Mouse (Mus musculus) frontal cortex, postnatal 10 days (tissue): Measurements from ENCODE around the gene Trpm8.

Source experiments
- DNase-seq, 2 experiments: peaks; one replicate each; pipeline ENCODE4 v3.0.0; 2022; ENCODE audit warnings: low spot score in 2 of 2, mixed read lengths in 1 of 2

The Trpm8 gene

GRCm38 (mm10) chr1:88277098-88277817 lies at the start of gene Trpm8, which contains the start of gene Hjurp:
Gene Trpm8, plus strand, starts transcription at chr1:88277661.
Gene Hjurp, minus strand, starts transcription at chr1:88277633.
- peak; percentile 100 for DNase-seq

DNA sequence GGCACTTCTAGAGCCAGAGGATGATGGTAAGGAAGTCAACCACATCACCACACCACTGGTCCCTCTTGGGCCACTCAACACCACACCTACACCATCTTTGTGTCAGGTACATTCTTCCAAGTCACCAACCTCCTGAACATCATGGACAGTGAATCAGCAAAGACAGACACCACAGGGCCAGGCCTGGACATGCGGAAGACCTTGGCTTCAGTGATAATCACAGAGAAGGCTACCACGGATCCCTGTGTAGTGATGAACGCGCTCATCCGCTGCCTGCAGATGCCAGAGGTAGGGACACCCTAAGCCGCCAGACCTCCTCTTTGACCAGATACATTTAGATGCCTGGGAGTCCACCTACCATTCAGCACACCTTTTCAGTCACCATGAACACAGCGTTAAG lies 49.3 kb upstream of the Trpm8 start:
- peak in 1 of 2 experiments; percentile 7 for DNase-seq

DNA sequence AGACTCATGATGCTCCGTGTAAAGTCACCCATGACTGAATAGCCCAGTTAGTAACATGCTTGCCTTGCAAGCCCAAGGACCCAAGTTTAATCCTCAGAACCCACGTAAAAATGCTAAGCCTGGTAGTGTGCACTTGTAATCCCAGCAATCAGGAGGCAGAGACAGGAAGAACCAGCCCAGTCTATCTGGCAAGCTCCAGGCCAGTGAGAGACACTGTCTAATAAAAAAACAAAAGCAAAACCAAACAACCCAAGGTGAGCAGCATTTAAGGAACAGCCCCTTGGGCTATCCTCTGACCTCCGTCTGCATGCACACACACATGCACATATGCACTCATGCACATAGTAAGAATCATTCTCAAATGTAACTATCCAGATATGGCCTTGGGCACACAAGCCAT lies 47.9 kb upstream of the Trpm8 start:
- DNase-seq, result no peak

DNA sequence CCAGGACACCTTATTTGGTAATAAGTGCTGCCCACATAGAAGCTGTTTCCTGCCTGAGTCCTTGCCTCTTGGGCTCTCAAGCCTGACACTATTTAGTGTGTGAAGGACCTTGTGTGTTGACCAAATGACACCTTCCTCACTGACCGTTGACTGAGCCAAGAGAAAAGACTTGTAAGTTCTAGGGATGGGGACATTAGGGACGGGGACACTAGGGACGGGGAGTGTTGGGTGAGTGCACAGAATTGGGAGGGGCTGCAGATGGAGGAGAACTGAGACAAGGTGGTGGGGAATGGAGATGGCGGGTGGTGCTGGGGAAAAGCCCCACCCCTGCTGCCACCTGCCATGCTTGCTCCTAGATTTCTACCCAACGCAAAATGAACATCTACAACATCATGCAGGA lies 47.5 kb upstream of the Trpm8 start:
- no peak for DNase-seq

- DNase-seq, result no peak
These were observed 47.0 kb upstream of the Trpm8 start for GRCm38 (mm10) chr1:88230421-88230820.

GRCm38 (mm10) chr1:88230981-88231802 lies 46.3 kb upstream of the Trpm8 start:
- no peak for DNase-seq

DNA sequence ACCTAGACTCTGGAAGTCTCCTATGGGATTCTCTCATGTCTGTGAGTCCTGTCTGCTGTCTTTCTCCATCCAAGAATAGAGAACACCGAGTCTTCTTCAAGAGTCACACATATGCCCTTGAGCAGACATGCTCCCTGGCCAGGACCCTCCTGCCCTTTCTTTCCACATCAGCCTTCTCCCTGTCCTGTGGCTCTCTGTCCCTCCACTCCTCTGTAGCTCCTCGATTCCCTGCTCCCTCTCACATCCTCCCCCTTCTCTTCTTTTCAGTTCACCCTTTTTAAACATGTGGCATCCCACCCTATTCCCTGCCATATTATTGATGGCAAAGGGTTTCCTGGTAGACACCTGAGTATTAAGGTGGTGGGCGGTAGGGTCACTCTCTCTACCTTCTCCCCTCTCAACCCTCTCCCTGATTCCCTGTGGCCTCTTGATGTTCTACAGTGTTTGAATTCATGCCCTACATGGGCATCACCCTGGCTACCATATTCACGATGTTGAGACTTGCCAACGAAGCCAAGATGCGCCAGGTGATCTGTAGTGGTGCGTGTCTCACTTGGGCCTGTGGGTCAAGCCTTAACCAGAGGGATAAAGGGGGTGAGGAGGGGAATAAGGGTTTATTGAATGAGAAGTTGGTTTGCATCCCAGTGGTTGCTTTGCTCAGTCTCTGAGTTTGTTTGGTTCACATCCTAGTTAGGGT lies 45.5 kb upstream of the Trpm8 start:
- no peak for DNase-seq

- no peak for DNase-seq
These were observed 44.6 kb upstream of the Trpm8 start for GRCm38 (mm10) chr1:88232664-88233380.

- DNase-seq, result no peak
These were observed 43.8 kb upstream of the Trpm8 start for GRCm38 (mm10) chr1:88233421-88234247.

DNA sequence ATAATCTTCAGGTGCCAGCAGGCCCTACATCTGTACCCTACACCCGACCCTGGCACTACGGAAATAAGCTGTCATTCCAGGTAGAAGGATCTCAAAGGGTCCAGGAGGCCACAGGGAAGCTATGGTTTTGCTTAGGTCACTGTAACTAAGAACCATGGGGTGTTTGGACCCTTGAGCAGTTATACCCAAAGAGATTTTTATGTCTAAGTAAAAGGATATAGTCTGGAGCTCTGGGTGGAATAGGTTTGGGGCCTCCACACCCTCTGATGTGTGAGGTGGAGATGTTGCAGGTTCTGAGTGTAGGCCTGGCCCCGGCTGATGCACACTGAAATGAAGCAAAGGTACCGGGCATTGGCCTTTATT lies 43.2 kb upstream of the Trpm8 start:
- no peak for DNase-seq

DNA sequence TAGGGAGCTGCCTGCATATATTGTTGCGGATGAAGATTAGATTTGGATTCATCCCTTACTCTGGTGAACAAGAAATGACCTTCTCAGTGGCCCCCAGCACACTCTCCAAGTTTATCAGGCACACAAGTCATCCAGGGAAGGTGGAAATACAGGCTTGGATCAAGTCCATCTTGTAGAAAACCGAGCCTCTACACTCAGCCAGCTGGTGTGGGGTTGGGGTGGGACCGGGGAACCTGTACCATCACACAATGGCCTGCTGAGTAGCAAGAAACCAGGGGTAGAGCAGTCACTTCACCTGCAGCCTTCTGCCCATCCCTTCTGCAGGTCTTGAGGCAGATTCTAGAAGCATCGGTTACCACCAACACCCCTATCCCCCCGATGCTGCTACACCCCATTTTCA lies 42.8 kb upstream of the Trpm8 start:
- no peak for DNase-seq

DNA sequence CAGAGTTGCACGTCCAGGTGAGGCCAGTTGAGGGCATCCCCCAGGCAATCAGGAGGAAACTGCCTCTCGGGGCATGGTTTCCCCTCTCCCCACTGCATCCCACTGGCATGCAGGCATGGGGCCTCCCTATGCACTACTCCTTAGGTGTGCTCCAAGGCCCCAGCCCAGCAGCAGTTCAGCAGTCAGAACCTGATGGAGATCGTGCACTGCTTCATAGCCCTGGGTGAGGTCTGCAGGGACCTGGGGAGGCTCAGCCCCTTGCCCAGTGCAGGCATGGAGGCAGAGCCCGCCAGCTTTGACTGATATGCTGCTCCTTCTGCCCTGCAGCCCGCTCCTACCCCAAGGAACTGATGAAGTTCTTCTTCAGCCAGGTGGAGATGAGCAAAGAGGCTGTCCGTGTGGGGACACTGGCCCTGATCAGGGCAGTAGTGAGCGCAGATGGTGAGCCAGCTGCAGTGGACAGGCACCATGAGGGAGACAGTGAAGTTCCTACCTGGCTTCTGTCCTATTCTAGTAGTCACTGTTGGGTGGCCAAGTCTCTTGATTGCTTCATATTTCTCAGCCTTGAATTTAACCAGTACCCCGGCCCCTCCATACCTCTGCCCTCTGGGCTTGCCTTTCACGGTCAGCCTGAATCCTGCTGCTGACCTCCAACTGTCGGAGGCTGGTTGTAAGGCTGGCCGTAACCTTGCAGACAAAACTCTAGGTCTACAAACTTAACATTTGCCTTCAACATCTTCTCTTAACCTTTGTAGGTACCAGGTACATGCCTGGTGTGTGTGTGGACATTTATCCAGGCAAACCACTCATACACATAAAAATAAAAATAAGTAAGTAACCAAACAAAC lies 42.2 kb upstream of the Trpm8 start:
- DNase-seq, result no peak

DNA sequence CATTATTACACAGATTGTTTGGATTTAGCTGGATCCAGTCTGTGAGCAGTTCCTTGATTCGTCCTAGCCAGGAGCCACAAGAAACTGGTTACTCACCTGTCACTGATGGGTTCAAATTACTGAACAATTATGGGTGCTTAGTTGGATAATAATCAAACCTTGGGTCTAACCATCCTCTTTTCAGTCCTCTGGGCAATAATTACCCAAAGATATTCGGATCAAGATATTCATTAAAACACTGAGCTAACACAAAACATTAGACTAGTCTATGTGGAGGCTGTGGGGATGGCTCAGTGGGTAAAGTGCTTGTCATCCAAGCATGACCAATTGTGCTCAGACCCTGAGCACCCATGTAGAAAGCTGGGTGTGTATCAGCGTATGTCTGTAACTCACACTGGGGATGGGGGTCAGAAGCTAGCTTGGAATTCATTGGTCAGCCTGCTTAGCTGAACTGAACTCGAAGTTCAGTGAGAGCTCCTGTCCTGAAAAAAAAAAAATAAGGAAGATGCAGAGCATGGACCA lies 41.5 kb upstream of the Trpm8 start:
- no peak for DNase-seq

- DNase-seq, result no peak
These were observed 40.1 kb upstream of the Trpm8 start for GRCm38 (mm10) chr1:88237311-88237710.

- no peak for DNase-seq
These were observed 38.7 kb upstream of the Trpm8 start for GRCm38 (mm10) chr1:88238771-88239170.

- DNase-seq, result no peak
These were observed 37.4 kb upstream of the Trpm8 start for GRCm38 (mm10) chr1:88240072-88240471.

GRCm38 (mm10) chr1:88240579-88240978 lies 36.9 kb upstream of the Trpm8 start:
- no peak for DNase-seq

- DNase-seq, result no peak
These were observed 33.6 kb upstream of the Trpm8 start for GRCm38 (mm10) chr1:88243861-88244260.

- no peak for DNase-seq
These were observed 31.6 kb upstream of the Trpm8 start for GRCm38 (mm10) chr1:88245881-88246280.

- DNase-seq, result no peak
These were observed 31.1 kb upstream of the Trpm8 start for GRCm38 (mm10) chr1:88246386-88246785.
